Mouse (Mus musculus): ENCODE data around the gene Usp10. TPM values are rescaled to one million over a fixed set of nuclear protein-coding genes. Genes with fewer than 3 reads are reported as not detected.

Usp10 gene
- total and polyA plus RNA-seq, 3 experiments, result 227 to 398 (median 263) TPM

- Histone ChIP-seq H3K9me3 (replicated peaks; ENCODE audit: insufficient read depth, low read length) (no peaks in the 10 kb centered on the region), H3K27me3 (ENCODE audit: control insufficient read depth in 1 of 2, insufficient read depth in 2 of 2, low read length in 2 of 2) (no peaks in the 10 kb centered on the region), H3K36me3 (ENCODE audit: control insufficient read depth in 1 of 2, insufficient read depth in 2 of 2, low read length in 2 of 2) (0 out of 4 replicates have a peak, but pooled peaks cover 0 to 2% of the 10 kb centered on the region in 2 experiments), H3K79me2 (ENCODE audit: control insufficient read depth, insufficient read depth, low read length, poor library complexity) (no peaks in the 10 kb centered on the region), H3K4me3 (ENCODE audit: control insufficient read depth in 1 of 2, insufficient read depth in 1 of 2, low read depth in 2 of 2, low read length in 2 of 2) (no peak overlapping the region), H3K9ac (ENCODE audit: control insufficient read depth, low read depth, low read length, poor library complexity, severe bottlenecking) (no peak overlapping the region), H3K4me1 (ENCODE audit: control insufficient read depth in 1 of 2, insufficient read depth in 2 of 2, low read length in 2 of 2) (no peaks in the 10 kb centered on the region), H3K27ac (ENCODE audit: control insufficient read depth, low read depth, low read length) (no peak overlapping the region)
- no peak for DNase-seq (ENCODE audit: low read depth, low spot score)
- TF ChIP-seq ELF1 (IDR thresholded peaks at IDR 0.05; ENCODE audit: low read depth, low read length), result no peak
- no peak for TF ChIP-seq ZMIZ1 (IDR thresholded peaks at IDR 0.05; ENCODE audit: low read depth, low read length)
- no peak for TF ChIP-seq E2F4 (IDR thresholded peaks at IDR 0.05; ENCODE audit: borderline replicate concordance, low read depth, low read length)
- TF ChIP-seq SMC3 (IDR thresholded peaks at IDR 0.05; ENCODE audit: low read depth, low read length), result no peak
- no peak for TF ChIP-seq MEF2A (IDR thresholded peaks at IDR 0.05; ENCODE audit: extremely low read depth, insufficient replicate concordance, low read depth, low read length, poor library complexity, severe bottlenecking)
- TF ChIP-seq ETS1 (IDR thresholded peaks at IDR 0.05; ENCODE audit: low read depth, low read length), result no peak
- no peak for TF ChIP-seq KAT2A (conservative IDR thresholded peaks at IDR 0.05; ENCODE audit: low read depth, low read length)
- no peak for TF ChIP-seq TAL1 (IDR thresholded peaks at IDR 0.05; ENCODE audit: low read length)
- TF ChIP-seq NRF1 (IDR thresholded peaks at IDR 0.05; ENCODE audit: insufficient read depth, low read depth, low read length, poor library complexity, severe bottlenecking), result no peak
- TF ChIP-seq UBTF (IDR thresholded peaks at IDR 0.05; ENCODE audit: borderline replicate concordance, insufficient read depth, low read depth, low read length), result no peak
- TF ChIP-seq GABPA (IDR thresholded peaks at IDR 0.05; ENCODE audit: low read depth, low read length), result no peak
- TF ChIP-seq ZNF384 (IDR thresholded peaks at IDR 0.05; ENCODE audit: low read depth, low read length), result no peak
- TF ChIP-seq USF1 (IDR thresholded peaks at IDR 0.05; ENCODE audit: low read depth, low read length), result no peak
- TF ChIP-seq BHLHE40 (IDR thresholded peaks at IDR 0.05; ENCODE audit: borderline replicate concordance, low read depth, low read length), result no peak
These were observed 40.5 kb upstream of the Usp10 start for GRCm38 (mm10) chr8:119869616-119870015.

- no peaks in the 10 kb centered on the region for H3K4me1 ChIP-seq (ENCODE audit: control insufficient read depth in 1 of 2, insufficient read depth in 2 of 2, low read length in 2 of 2)
- no peak overlapping the region for H3K9ac ChIP-seq (ENCODE audit: control insufficient read depth, low read depth, low read length, poor library complexity, severe bottlenecking)
- TF ChIP-seq MAX (IDR thresholded peaks at IDR 0.05; ENCODE audit: low read length), result no peak
- TF ChIP-seq RCOR1 (IDR thresholded peaks at IDR 0.05; ENCODE audit: low read depth, low read length), result no peak
- no peak for TF ChIP-seq POLR2AphosphoS2 (IDR thresholded peaks at IDR 0.05; ENCODE audit: low read length)
- TF ChIP-seq SIN3A (IDR thresholded peaks at IDR 0.05; ENCODE audit: low read length), result no peak
- TF ChIP-seq ZMIZ1 (IDR thresholded peaks at IDR 0.05; ENCODE audit: low read depth, low read length), result no peak
- no peak for TF ChIP-seq CTCF (IDR thresholded peaks at IDR 0.05 in 2 of 3, conservative IDR thresholded peaks at IDR 0.05 in 1 of 3; ENCODE audit: control insufficient read depth in 1 of 3, insufficient read depth in 1 of 3, low read depth in 2 of 3, low read length in 3 of 3, poor library complexity in 1 of 3, severe bottlenecking in 1 of 3)
- TF ChIP-seq NRF1 (IDR thresholded peaks at IDR 0.05; ENCODE audit: insufficient read depth, low read depth, low read length, poor library complexity, severe bottlenecking), result no peak
- H3K79me2 ChIP-seq (ENCODE audit: control insufficient read depth, insufficient read depth, low read length, poor library complexity), result no peaks in the 10 kb centered on the region
- peak; percentile 83 for DNase-seq (ENCODE audit: low read depth, low spot score)
- H3K9me3 ChIP-seq (replicated peaks; ENCODE audit: insufficient read depth, low read length), result no peaks in the 10 kb centered on the region
- no peaks in the 10 kb centered on the region for H3K27me3 ChIP-seq (ENCODE audit: control insufficient read depth in 1 of 2, insufficient read depth in 2 of 2, low read length in 2 of 2)
- 0 out of 4 replicates have a peak, but pooled peaks cover 0 to 2% of the 10 kb centered on the region in 2 experiments for H3K36me3 ChIP-seq (ENCODE audit: control insufficient read depth in 1 of 2, insufficient read depth in 2 of 2, low read length in 2 of 2)
- H3K27ac ChIP-seq (ENCODE audit: control insufficient read depth, low read depth, low read length), result no peak overlapping the region
- no peak overlapping the region for H3K4me3 ChIP-seq (ENCODE audit: control insufficient read depth in 1 of 2, insufficient read depth in 1 of 2, low read depth in 2 of 2, low read length in 2 of 2)
These were observed 37.0 kb upstream of the Usp10 start for GRCm38 (mm10) chr8:119873181-119873580.
